Mouse (Mus musculus) layer of hippocampus, adult 6 months (tissue): Measurements from ENCODE around the gene Dnmt3c. TPM values are rescaled to one million over a fixed set of nuclear protein-coding genes. Genes with fewer than 3 reads are reported as not detected.

Experiments
- long read RNA-seq, 2 experiments: library from polyadenylated mRNA; unstranded; transcript quantifications; one replicate each; pipeline ENCODE4 v2.0.0; 2019 to 2020
- polyA plus RNA-seq: library from polyadenylated mRNA; unstranded; fragments of <200 nt; fragmentation: Nextera tagmentation; gene quantifications from 2 replicates; pipeline ENCODE4 v1.2.3, GENCODE M21; 2021

Gene Dnmt3c
- polyA plus RNA-seq: not detected in 2 replicates
- long read RNA-seq, experiment 1, partial matches to known transcripts: 0 of 1 reads
- long read RNA-seq, experiment 1, other reads (novel, unspliced or antisense): 1 of 1 reads
- long read RNA-seq, experiment 2, partial matches to known transcripts: 0 of 2 reads
- long read RNA-seq, experiment 2, other reads (novel, unspliced or antisense): 2 of 2 reads

GRCm38 (mm10) chr2:153696352-153696751 is at the start of gene Dnmt3c:
Dnmt3c (plus strand) TSS chr2:153696652.

DNA sequence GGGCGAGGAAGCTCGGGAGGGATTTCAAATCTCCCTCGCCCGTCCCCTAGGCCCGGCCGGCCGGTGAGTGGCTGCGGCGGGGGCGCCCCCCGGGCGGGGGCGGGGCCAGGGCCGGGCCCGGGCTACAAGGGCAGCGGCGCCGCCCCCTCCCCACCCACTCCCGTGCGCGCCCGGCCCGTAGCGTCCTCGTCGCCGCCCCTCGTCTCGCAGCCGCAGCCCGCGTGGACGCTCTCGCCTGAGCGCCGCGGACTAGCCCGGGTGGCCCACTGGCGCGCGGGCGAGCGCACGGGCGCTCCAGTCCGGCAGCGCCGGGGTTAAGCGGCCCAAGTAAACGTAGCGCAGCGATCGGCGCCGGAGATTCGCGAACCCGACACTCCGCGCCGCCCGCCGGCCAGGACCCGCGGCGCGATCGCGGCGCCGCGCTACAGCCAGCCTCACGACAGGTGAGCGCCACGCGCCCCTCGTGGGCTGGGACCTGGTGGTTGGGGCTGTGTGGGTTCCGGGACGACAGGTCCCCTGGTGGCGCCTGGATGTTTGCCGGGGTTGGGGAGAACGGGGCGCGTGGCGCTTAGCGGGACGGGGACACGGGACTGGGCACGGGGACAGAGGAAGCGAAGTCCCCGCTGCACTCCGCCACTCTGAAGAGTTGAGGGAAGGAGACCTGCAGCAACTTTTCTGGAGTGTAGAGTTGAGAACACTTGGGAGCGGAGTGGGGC is 47.0 kb upstream of the Dnmt3c start, which contains the start of gene Dnmt3b:
Gene Dnmt3b, plus strand, starts transcription at position 153 of the 716 bp plus-strand sequence.

DNA sequence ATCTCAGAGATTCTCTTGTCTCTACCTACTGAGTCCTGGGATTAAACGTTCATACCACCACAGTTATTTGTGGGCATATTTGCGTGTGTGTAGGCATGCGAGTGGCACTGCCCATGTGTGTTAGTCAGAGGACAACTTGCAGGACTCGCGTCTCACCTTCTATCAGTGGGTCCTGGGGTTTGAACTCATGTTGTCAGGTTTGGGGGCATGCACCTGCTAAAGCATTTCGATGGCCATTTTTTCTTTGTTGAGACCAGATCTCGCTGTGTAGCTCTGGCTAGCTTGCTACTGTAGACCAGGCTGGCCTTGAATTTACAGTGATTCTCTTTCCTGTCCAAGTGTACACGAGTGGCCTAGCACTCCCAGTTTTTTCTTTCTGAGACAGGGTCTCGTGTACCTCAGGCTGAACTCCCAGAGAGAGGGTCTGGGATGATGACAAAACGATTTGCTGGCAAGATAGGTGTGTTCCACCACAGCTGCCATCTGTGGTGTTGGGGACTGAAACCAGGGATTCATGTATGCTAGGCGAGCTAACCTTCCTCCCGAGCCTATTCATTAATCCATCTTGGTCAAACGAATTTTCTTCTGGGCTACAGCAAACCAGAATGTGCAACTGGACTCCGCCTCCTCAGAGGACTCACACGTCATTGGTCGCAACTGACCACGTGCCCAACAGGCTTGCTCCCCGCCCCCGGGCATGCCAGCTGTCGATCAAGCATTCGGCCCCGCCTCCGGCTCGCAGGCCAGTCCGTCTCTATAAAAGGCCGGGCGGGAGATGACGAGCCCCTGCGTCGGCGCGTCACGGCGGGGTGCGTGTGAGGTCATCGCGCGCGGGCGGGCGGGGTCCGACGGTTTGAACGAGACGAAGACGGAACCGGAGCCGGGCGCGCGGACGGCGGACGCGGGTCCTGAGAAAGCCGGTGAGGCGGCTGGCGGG is 44.3 kb downstream of the Dnmt3c start, which contains the start of gene Mapre1:
Gene Mapre1, plus strand, starts transcription at position 775 of the 937 bp plus-strand sequence.

Other genes starting within 250 kb of the Dnmt3c start
- not detected in 2 replicates for gene 4930404H24Rik, start 203.9 kb upstream of the Dnmt3c start, polyA plus RNA-seq
- 11.7 and 14.4 TPM in 2 replicates for gene Nol4l, start 166.7 kb upstream of the Dnmt3c start, polyA plus RNA-seq
- 28.8 and 32.3 TPM in 2 replicates for gene Commd7, start 63.9 kb upstream of the Dnmt3c start, polyA plus RNA-seq
- gene Dnmt3b, start 47.2 kb upstream of the Dnmt3c start, polyA plus RNA-seq: 0.15 and 0.25 TPM in 2 replicates
- gene Mapre1, start 44.6 kb downstream of the Dnmt3c start, polyA plus RNA-seq: 102 and 104 TPM in 2 replicates
- gene Efcab8, start 83.3 kb downstream of the Dnmt3c start, polyA plus RNA-seq: not detected in 2 replicates
- gene Sun5, start 174.4 kb downstream of the Dnmt3c start, polyA plus RNA-seq: not detected in 2 replicates
- gene Bpifb2, start 178.4 kb downstream of the Dnmt3c start, polyA plus RNA-seq: not detected in 2 replicates
- 0.14 TPM in 1 of 2 replicates, not detected in the other for gene Bpifb6, start 203.7 kb downstream of the Dnmt3c start, polyA plus RNA-seq
- gene Bpifb3, start 221.6 kb downstream of the Dnmt3c start, polyA plus RNA-seq: 0.10 TPM in 1 of 2 replicates, not detected in the other
- 0.06 TPM in 2 replicates for gene Bpifb4, start 241.6 kb downstream of the Dnmt3c start, polyA plus RNA-seq